Mouse (Mus musculus) left cerebral cortex, postnatal 14 days (tissue): ENCODE measurements around the gene Gatad2a. TPM values are rescaled to one million over a fixed set of nuclear protein-coding genes. Genes with fewer than 3 reads are reported as not detected.
A peak's percentile ranks its signal among the peaks of the same experiment; 100 is the strongest.
"Not testable (repeated sequence)": the region's sequence is repeated elsewhere in the genome, so short reads cannot be mapped to it uniquely, and the experiment has no call there.

Experiments
- DNase-seq, 2 experiments: peaks; one replicate each; pipeline ENCODE4 v3.0.0; 2021 to 2022; ENCODE audit warnings: low spot score in 2 of 2, mixed read lengths in 1 of 2
- intact Hi-C: fragments of 180-260 bp; cut with DNase I; formaldehyde crosslinking; loops from one replicate; pipeline ENCODE4 v1.15.1; 2025
- long read RNA-seq, 2 experiments: library from polyadenylated mRNA; stranded (forward); transcript quantifications; one replicate each; pipeline ENCODE4 v2.0.0; 2021
- total RNA-seq, 2 experiments: library from RNA; stranded (reverse); gene quantifications; 2 replicates each; pipeline ENCODE4 v1.2.3; 2021

Gene Gatad2a
- total RNA-seq, result 10 to 100 TPM; 23.1 to 25.2 TPM
- long read RNA-seq, experiment 1, partial matches to known transcripts, result 8 of 23 reads
- long read RNA-seq, experiment 1, other reads (novel, unspliced or antisense), result 11 of 23 reads
- long read RNA-seq, experiment 2, transcript Gatad2a-202 (13 exons, 3,363 nt), result major isoform, 5 of 27 reads
- long read RNA-seq, experiment 2, partial matches to known transcripts, result 1 of 27 reads
- long read RNA-seq, experiment 2, other reads (novel, unspliced or antisense), result 19 of 27 reads

GRCm38 (mm10) chr8:69995776-69996588 lies at the start of gene Gatad2a:
TSS of gene Gatad2a (minus strand) at chr8:69996384.
- intact Hi-C loops, result loop anchor here (2.0 kb wide), 1 partner anchor 77 kb away; no protein-coding TSS in a partner anchor
- DNase-seq, result peak; percentile 99 to 100

GRCm38 (mm10) chr8:70043996-70044395 lies 47.8 kb upstream of the Gatad2a start:
- DNase-seq, result no peak
- intact Hi-C loops, result no loop called here

GRCm38 (mm10) chr8:70042583-70043455 lies 46.6 kb upstream of the Gatad2a start, which contains the start of the genes Mau2 and Sugp1:
TSS of gene Mau2 (minus strand) at chr8:70042734.
TSS of gene Sugp1 (plus strand) at chr8:70042813.
- DNase-seq, result peak; percentile 94 to 97
- intact Hi-C loops, result no loop called here

DNA sequence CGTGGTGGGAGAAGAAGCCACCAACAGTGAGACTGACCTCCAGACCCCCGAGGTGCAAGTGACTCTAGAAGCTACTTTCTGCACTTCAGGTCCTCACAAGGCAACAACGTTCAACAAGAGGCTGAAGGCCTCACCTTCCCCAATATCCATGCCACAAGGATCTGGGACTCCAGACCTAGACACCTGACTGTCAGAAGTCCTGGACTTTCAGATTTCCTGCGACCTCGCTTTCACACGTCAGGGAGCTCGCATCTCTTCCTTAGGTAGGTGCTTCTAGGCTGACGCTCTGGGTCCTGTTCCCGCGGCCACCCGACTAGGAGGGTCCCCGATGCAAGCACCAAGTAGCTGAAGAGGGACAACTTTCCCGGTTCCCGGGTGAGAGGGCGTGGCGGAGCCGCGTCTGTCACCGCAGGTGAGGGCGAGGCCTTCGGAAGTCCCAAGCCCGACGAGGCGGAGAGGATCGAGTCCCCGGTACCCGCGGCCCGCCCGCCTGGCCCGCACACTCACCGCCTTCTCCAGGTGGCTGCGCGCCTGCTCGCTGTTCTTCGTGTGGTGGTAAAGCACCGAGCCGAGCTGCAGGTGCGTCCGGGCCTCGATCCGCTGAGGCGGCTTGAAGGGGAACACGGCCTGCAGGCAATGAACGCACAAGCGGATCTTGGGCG lies 45.8 kb upstream of the Gatad2a start:
- intact Hi-C loops, result no loop called here
- peak in 1 of 2 experiments; percentile 36 for DNase-seq

GRCm38 (mm10) chr8:70037994-70038393 lies 41.8 kb upstream of the Gatad2a start:
- intact Hi-C loops, result no loop called here
- no peak for DNase-seq

DNA sequence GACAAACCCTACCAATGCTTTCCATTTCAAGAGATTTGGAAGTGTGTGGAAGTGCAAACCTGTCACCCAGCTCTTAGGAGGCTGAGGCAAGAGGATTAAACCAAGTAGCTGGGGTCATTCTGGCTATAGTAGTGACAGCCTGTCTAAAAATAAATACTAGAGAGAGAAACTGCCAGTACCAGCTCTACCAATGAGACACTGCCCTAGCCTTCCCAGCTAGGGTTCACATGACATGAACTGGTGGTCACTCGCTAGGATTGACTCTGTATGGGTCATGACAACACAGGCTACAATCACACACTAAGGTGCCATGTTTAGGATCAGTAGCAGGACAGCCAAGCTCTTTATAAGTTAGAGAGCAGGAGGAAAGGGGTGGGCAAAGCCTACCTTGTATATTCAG lies 34.1 kb upstream of the Gatad2a start:
- intact Hi-C loops, result no loop called here
- no peak for DNase-seq

GRCm38 (mm10) chr8:70026151-70026550 lies 30.0 kb upstream of the Gatad2a start:
- intact Hi-C loops, result no loop called here
- DNase-seq, result no peak

DNA sequence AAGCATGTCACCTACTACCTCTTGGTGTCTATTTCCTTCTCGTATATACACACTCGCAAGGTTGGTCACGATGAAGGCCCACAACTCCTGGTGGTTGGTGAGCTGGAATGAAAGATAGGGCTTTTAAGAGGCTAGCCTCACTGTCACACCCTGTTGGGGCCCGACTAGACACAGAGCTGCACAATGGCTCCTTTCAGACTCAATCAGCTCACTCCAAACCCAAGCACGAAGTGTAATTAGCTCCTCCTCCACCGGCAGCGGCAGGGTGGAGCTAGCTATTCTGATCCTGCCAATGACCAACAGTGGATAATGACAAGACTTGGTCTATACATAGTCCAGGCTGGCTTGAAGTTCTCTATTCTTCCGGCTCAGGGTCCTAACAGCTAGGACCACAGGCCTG lies 27.4 kb upstream of the Gatad2a start:
- intact Hi-C loops, result no loop called here

DNA sequence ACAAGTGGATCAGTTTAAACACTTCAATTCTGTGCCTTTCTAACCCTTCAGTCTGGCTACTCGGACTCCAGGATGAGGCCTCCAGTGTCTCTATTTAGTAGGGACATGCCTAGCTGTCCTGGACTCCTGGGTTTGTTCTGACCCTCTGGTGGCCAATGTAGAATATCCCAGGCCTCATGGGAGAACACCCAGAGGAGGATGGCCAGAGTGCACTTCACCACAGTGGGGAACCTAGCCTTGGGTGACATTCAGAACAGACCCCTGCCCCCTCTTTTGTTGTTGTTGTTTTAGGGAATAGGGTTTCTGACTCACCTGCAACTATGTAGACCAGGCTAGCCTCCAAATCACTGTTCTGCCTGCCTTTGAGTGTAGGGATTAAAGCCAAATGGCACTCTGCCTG lies 18.8 kb upstream of the Gatad2a start:
- intact Hi-C loops, result no loop called here
- no peak for DNase-seq

More for the DNA sequence above, 27.4 kb upstream of the Gatad2a start:
- DNase-seq, result no peak

DNA sequence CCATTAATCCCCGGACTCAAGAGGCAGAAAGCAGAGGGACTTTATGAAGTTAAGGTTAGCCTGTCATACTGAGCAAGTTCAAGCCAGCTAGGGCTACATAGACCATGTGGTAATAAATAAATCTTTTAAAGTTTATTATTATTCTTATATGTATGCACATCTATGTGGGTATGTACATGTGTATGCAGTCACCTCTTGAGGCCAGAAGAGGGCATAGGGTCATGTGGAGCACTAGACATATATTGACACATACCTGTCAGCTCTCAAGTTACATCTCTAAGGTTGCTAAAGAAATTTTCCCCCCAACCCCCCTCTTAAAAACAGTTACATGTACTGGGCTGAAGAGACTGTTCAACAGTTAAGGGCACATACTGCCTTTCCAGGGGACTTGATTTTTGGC lies 16.6 kb upstream of the Gatad2a start:
- no peak for DNase-seq
- intact Hi-C loops, result no loop called here

DNA sequence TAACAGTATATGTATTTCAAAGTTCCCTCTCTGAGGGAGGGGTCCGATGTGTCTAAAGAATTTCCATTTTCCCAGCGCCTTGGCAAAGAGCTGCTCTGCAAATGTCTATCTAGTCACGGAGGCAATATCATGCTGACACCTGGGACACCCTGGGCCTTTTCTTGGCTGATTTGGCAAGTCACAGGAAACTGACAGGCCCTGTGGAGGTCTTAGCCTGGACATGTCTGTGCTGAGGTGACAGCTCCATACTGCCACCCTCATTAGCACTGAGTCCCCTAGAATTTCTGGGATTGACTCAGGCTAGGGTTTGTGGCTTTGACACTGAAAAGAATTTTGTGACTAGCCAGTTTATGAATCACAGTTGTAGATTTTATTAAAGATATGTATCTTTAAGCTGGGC lies 16.2 kb upstream of the Gatad2a start:
- DNase-seq, result no peak
- intact Hi-C loops, result no loop called here

DNA sequence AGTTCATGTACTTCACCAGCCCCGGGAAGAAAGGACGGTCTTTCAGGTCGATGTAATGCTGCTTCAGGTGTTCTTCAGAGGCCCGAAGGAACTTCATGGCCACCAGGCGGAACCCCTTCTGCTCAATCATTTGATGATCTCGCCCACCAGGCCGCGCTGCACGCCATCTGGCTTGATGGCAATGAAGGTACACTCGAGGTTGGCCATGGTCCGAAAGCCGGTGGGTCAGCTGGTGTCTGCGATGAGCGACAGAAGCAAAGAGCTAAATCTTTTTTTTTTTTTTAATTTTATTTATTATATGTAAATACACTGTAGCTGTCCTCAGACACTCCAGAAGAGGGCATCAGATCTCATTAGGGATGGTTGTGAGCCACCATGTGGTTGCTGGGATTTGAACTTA lies 14.6 kb upstream of the Gatad2a start:
- DNase-seq, intact Hi-C loops: not testable (repeated sequence)

- intact Hi-C loops, result no loop called here
- no peak for DNase-seq
These were observed 9.0 kb upstream of the Gatad2a start for GRCm38 (mm10) chr8:70005178-70005577.

DNA sequence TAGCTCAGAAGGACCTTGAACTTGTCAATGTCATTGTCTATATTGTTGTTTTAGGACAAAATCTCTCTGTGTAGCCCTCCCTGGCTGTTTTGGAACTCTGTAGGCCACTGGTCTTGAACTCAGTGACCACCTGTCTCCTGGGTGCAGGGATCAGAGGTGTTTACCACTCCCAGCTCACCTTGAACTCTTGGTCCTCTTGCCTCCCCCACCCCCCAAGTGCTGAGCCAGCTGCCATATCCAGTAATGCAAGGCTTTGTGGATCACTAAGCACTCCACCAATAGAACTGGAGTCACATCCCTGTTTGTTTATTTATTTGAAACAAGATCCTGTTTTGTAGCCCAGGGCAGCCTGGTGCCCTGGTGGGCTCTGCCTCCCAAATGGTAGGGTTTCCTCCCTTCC lies 8.2 kb upstream of the Gatad2a start:
- intact Hi-C loops, result no loop called here

DNA sequence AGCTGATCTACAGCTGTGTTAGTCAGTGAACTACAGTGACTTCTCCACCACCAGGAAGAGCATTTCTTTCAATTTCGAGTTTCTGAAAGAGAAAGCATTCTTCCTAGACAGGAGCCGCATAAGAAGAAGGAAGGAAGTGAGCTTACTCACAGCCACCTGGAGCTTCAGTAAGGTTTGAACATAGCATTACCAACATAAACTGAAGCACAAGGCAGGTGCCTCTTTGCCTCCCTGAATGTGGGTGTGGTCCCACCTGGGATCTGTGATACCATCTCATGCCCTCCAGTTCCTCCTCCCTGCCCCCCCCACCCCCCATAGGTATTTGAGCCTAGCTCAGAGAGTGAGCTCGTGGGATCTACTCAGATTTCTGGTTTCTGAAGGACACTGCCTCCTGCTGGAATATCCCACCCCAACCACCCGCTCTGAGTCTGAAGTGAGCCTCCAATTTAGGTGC lies 7.0 kb upstream of the Gatad2a start:
- intact Hi-C loops, result no loop called here
- no peak for DNase-seq

More for the DNA sequence above, 8.2 kb upstream of the Gatad2a start:
- DNase-seq, result no peak

GRCm38 (mm10) chr8:70001892-70002191 lies 5.7 kb upstream of the Gatad2a start:
- not testable (repeated sequence) for DNase-seq
- intact Hi-C loops, result loop anchor here (1.0 kb wide), 1 partner anchor 83 kb away; no protein-coding TSS in a partner anchor

GRCm38 (mm10) chr8:70001176-70001891 lies 5.2 kb upstream of the Gatad2a start:
- DNase-seq, result peak; percentile 43 to 52
- intact Hi-C loops, result loop anchor here (1.0 kb wide), 1 partner anchor 82 kb away; no protein-coding TSS in a partner anchor

GRCm38 (mm10) chr8:70000226-70000625 lies 4.0 kb upstream of the Gatad2a start:
- intact Hi-C loops, result no loop called here
- DNase-seq, result no peak

GRCm38 (mm10) chr8:69999236-69999635 lies 3.1 kb upstream of the Gatad2a start:
- no peak for DNase-seq
- intact Hi-C loops, result no loop called here
